ENCODE assay signal across 8 mouse cellular contexts in the genomic region with DNA sequence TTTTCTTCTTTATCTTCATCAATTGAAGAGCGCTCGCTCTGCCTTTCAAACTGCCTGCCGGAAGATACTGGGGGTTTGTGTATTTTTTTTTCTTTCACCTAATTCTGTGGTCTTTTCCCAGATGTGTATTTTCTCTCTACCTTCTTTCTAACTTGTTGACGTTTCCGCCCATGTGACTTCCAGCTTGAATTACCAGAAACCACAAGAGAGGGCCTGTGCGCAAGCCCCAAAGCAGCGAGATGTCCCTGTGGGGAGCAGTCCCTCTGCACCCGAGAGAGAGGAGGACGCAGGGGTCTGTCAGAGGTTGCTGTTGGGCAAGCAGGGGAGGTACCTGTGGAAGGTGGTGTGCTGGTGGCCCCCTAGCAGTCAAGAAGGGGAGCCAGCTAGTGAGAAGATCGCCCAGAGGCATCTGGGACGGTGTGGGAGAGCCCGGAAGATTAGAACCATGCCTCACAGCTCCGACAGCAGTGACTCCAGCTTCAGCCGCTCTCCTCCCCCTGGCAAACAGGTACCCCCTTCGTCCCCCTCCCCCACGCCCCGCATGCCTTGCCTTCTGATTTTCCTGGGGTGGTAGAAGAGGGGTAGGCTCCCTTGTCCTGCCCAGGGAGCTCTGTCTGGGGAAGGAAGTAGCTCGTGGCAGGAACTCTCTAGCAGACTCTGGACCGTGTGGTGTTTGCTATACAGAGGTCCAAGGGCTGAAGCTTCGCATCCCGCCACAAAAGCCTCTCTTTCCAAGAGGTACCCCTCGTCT. TPM values are rescaled to one million over a fixed set of nuclear protein-coding genes. Genes with fewer than 3 reads are reported as not detected.
DNase-seq lines count a peak whose midpoint lies in the region; ATAC-seq and TF ChIP-seq lines count a peak whose summit lies in the region.

A gene (plus strand): TSS at position 204 of the 751 bp plus-strand sequence.

- H3K9me3 ChIP-seq in heart, embryonic 11.5 days (replicated peaks; ENCODE audit: control insufficient read depth, low read length): no peaks in the 10 kb centered on the region
- H3K9me3 ChIP-seq in liver, embryonic 11.5 days (ENCODE audit: control insufficient read depth, low read length): no peaks in the 10 kb centered on the region

- H3K4me3 ChIP-seq in left cerebral cortex, adult 2 months: peak within 1 kb of the TSS; percentile 16
- peak within 1 kb of the TSS; percentile 29 for H3K4me3 ChIP-seq in heart, embryonic 11.5 days (ENCODE audit: low read depth, low read length)
- peak within 1 kb of the TSS; percentile 44 for H3K4me3 ChIP-seq in liver, embryonic 11.5 days (ENCODE audit: low read depth, low read length)

- 17% methylated on average over 22 of the region's 22 CpGs for WGBS in heart, embryonic 11.5 days (ENCODE audit: insufficient replicate concordance)
- 17% methylated on average over 22 of the region's 22 CpGs for WGBS in liver, embryonic 11.5 days

- no peak for TF ChIP-seq CTCF in left cerebral cortex, adult 2 months (IDR thresholded peaks at IDR 0.05)

- no peak for DNase-seq in left cerebral cortex, adult 2 months (ENCODE audit: extremely low spot score in 1 of 2, low spot score in 2 of 2)
- DNase-seq in left cerebral cortex, adult 8-10 months (ENCODE audit: low spot score in 2 of 2): no peak
- no peak for DNase-seq in liver, embryonic 11.5 days (ENCODE audit: low spot score)
- peak; percentile 28 for DNase-seq in spleen, adult 12 weeks (ENCODE audit: low spot score)
- no peak for DNase-seq in cerebellum, adult 11-12 months
- no peak for DNase-seq in cerebellum, postnatal 10 days
- DNase-seq in testis, postnatal 10 days (ENCODE audit: low spot score): no peak

- H3K4me2 ChIP-seq in heart, embryonic 11.5 days: peak within 1 kb of the TSS; percentile 59
- peak within 1 kb of the TSS; percentile 65 for H3K4me2 ChIP-seq in liver, embryonic 11.5 days

- H3K36me3 ChIP-seq in heart, embryonic 11.5 days (ENCODE audit: control insufficient read depth, insufficient read depth, low read length): no peaks in the 10 kb centered on the region
- no peaks in the 10 kb centered on the region for H3K36me3 ChIP-seq in liver, embryonic 11.5 days (ENCODE audit: control insufficient read depth, insufficient read depth, low read length)

- H3K4me1 ChIP-seq in heart, embryonic 11.5 days (ENCODE audit: control insufficient read depth, insufficient read depth, low read length): peaks cover 22% of the 10 kb centered on the region
- H3K4me1 ChIP-seq in liver, embryonic 11.5 days (replicated peaks; ENCODE audit: control insufficient read depth, insufficient read depth, low read length): no peaks in the 10 kb centered on the region; the same call in 1 of the 2 replicates

- H3K9ac ChIP-seq in heart, embryonic 11.5 days (ENCODE audit: low read depth, low read length): peak within 1 kb of the TSS; percentile 59; the same call in 1 of the 2 replicates
- peak within 1 kb of the TSS; percentile 52 for H3K9ac ChIP-seq in liver, embryonic 11.5 days (ENCODE audit: low read depth, low read length)

- no peak within 1 kb of the TSS for H3K27ac ChIP-seq in left cerebral cortex, adult 2 months
- no peak within 1 kb of the TSS for H3K27ac ChIP-seq in heart, embryonic 11.5 days (ENCODE audit: low read depth, low read length)
- no peak within 1 kb of the TSS for H3K27ac ChIP-seq in liver, embryonic 11.5 days (ENCODE audit: low read depth, low read length)

- intact Hi-C loops in left cerebral cortex, adult 2 months (cut with DNase I): no loop called here

- no peaks in the 10 kb centered on the region; the same call in 1 of the 2 replicates for H3K27me3 ChIP-seq in heart, embryonic 11.5 days (ENCODE audit: control insufficient read depth, insufficient read depth, low read length)
- H3K27me3 ChIP-seq in liver, embryonic 11.5 days (replicated peaks; ENCODE audit: control insufficient read depth, insufficient read depth, low read length): no peaks in the 10 kb centered on the region

- 0 out of 2 replicates have a peak, but pooled peaks have one; percentile 35 for ATAC-seq in heart, embryonic 11.5 days (replicated peaks; ENCODE audit: insufficient number of reproducible peaks, low FRiP score, low TSS enrichment)
- no peak; the same call in 1 of the 2 replicates for ATAC-seq in liver, embryonic 11.5 days (replicated peaks; ENCODE audit: low FRiP score)

RNA-seq across cellular contexts. Expression of the gene that starts here (rescaled TPM):
- under 1 TPM; 0.36 to 0.49 TPM for total RNA-seq in left cerebral cortex, adult 2 months (2021)
- total RNA-seq in left cerebral cortex, adult 8-10 months (2022): under 1 TPM in 3 of 4 experiments, not detected in 1; 0.52 to 0.84 (median 0.59) TPM
- 4.5 and 6.7 TPM in 2 replicates for polyA plus RNA-seq in heart, embryonic 11.5 days (2014; fragmentation: Nextera tagmentation; extraction: Ambion mirVana)
- polyA plus RNA-seq in liver, embryonic 11.5 days (2014; fragmentation: Nextera tagmentation; extraction: Ambion mirVana): 6.8 and 8.6 TPM in 2 replicates
